Mouse (Mus musculus): ENCODE data around the gene Usp31. TPM values are rescaled to one million over a fixed set of nuclear protein-coding genes. Genes with fewer than 3 reads are reported as not detected.

Usp31 gene
- total RNA-seq (2012; rRNA removed) (7.5 and 8.6 TPM in 2 replicates), total RNA-seq (2014; rRNA removed) (8.0 and 9.1 TPM in 2 replicates), polyA plus RNA-seq (2012; ENCODE audit: insufficient read length, low read depth) (6.4 and 7.8 TPM in 2 replicates)

DNA sequence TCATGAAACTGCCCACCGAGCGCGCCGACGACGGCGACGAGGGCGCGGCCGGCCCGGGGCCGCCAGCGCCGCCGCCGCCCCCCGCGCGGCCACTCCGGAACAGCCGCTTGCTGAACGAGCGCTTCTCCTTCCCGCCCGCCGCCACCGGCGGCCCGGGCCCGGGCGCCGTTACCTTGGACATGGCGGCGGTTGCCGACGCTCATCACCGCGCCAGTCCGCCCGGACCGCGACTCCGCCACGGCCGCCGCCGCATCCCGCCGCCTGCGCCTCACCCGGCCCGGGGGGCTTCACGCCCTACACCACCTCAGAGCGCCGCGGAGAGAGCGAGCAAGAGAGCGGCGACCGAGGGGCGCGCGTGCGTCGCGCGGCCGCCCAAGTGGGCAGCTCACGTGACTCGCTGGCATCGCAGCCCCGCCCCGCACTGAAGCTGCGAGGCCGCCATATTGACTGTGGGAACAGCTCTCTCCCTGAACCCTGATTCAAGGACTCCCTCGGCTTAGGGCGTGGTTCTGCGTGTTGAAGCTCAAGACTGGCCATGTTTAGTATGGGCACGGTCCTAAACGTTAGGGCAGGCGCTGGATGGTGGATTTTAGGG lies at the start of gene Usp31:
Usp31 (minus strand) TSS at position 181 of the 595 bp plus-strand sequence.
- H3K9ac ChIP-seq (ENCODE audit: insufficient read depth, low read depth): peak within 1 kb of the TSS; percentile 65
- DNase-seq (ENCODE audit: extremely low read depth): peak; percentile 97
- H3K36me3 ChIP-seq (replicated peaks in 1 of 2; ENCODE audit: control insufficient read depth in 1 of 2, insufficient read depth in 1 of 2, low read length in 1 of 2): peaks cover 0 to 24% of the 10 kb centered on the region in 2 experiments
- peak within 1 kb of the TSS; percentile 73 for H3K4me2 ChIP-seq (ENCODE audit: insufficient read depth, low read depth, poor library complexity, severe bottlenecking)
- dilution Hi-C loops (cut with MboI; ENCODE audit: extremely low pct_ligation_motif_present, extremely low pct_unique_long_range_greater_than_20kb, low sequenced_read_pairs) (no loop called here), in situ Hi-C loops (cut with MboI; ENCODE audit: low pct_ligation_motif_present, low pct_unique_long_range_greater_than_20kb, low sequenced_read_pairs) (no loop called here)
- TF ChIP-seq TBP (conservative IDR thresholded peaks at IDR 0.05; ENCODE audit: low read depth, low read length): peak; percentile 83
- peak; percentile 100 for TF ChIP-seq RCOR1 (conservative IDR thresholded peaks at IDR 0.05; ENCODE audit: low read depth, low read length)
- TF ChIP-seq ZMIZ1 (IDR thresholded peaks at IDR 0.05; ENCODE audit: low read depth, low read length): 0 out of 2 replicates have a peak, but pooled peaks have one; percentile 28
- peak; percentile 92 for TF ChIP-seq MAX (IDR thresholded peaks at IDR 0.05; ENCODE audit: low read length)
- no peak for TF ChIP-seq CTCF (conservative IDR thresholded peaks at IDR 0.05 in 1 of 2, IDR thresholded peaks at IDR 0.05 in 1 of 2; ENCODE audit: low read depth in 2 of 2, low read length in 2 of 2)
- peak; percentile 99 for TF ChIP-seq KAT2A (IDR thresholded peaks at IDR 0.05; ENCODE audit: insufficient replicate concordance, low read length)
- TF ChIP-seq NELFE (IDR thresholded peaks at IDR 0.05; ENCODE audit: low read depth, low read length): peak; percentile 64
- TF ChIP-seq HCFC1 (IDR thresholded peaks at IDR 0.05; ENCODE audit: low read depth, low read length): peak; percentile 99
- peak; percentile 96 for TF ChIP-seq BHLHE40 (IDR thresholded peaks at IDR 0.05; ENCODE audit: low read depth, low read length)
- no peak for TF ChIP-seq CHD1 (IDR thresholded peaks at IDR 0.05; ENCODE audit: low read depth, low read length)
- peak; percentile 61 for TF ChIP-seq ELF1 (IDR thresholded peaks at IDR 0.05; ENCODE audit: low read depth, low read length)
- peak; percentile 77; the same call in 1 of the 2 replicates for TF ChIP-seq GABPA (IDR thresholded peaks at IDR 0.05; ENCODE audit: insufficient replicate concordance, low read depth, low read length)
- 0 out of 2 replicates have a peak, but pooled peaks have one; percentile 26 for TF ChIP-seq CHD2 (IDR thresholded peaks at IDR 0.05; ENCODE audit: low read length)
- 0 out of 2 replicates have a peak, but pooled peaks have one; percentile 39 for TF ChIP-seq ZNF384 (IDR thresholded peaks at IDR 0.05; ENCODE audit: low read depth, low read length)
- no peak for TF ChIP-seq EP300 (IDR thresholded peaks at IDR 0.05; ENCODE audit: low read length)
- TF ChIP-seq MYC (IDR thresholded peaks at IDR 0.05; ENCODE audit: low read depth, low read length): peak; percentile 86
- peak; percentile 78 for TF ChIP-seq POLR2A (IDR thresholded peaks at IDR 0.05; ENCODE audit: low read depth, low read length)
- TF ChIP-seq USF1 (IDR thresholded peaks at IDR 0.05; ENCODE audit: low read depth, low read length): peak; percentile 98
- no peak for TF ChIP-seq ZKSCAN1 (IDR thresholded peaks at IDR 0.05; ENCODE audit: borderline replicate concordance, low read depth, low read length)
- TF ChIP-seq JUND (conservative IDR thresholded peaks at IDR 0.05; ENCODE audit: low read depth, low read length): no peak
- TF ChIP-seq NRF1 (IDR thresholded peaks at IDR 0.05; ENCODE audit: low read depth, low read length): peak; percentile 93
- no peak for TF ChIP-seq MAFK (IDR thresholded peaks at IDR 0.05; ENCODE audit: insufficient replicate concordance, low read length)
- 0 out of 2 replicates have a peak, but pooled peaks have one; percentile 46 for TF ChIP-seq UBTF (IDR thresholded peaks at IDR 0.05; ENCODE audit: low read depth, low read length)
- peak; percentile 59; the same call in 1 of the 2 replicates for TF ChIP-seq TCF12 (IDR thresholded peaks at IDR 0.05; ENCODE audit: low read depth, low read length)
- no peak for TF ChIP-seq ETS1 (conservative IDR thresholded peaks at IDR 0.05; ENCODE audit: low read depth, low read length)
- peak; percentile 83 for TF ChIP-seq SIN3A (IDR thresholded peaks at IDR 0.05; ENCODE audit: low read length)
- TF ChIP-seq IRF4 (IDR thresholded peaks at IDR 0.05; ENCODE audit: low read depth, low read length): 0 out of 2 replicates have a peak, but pooled peaks have one; percentile 48
- peak; percentile 37; the same call in 1 of the 2 replicates for TF ChIP-seq MEF2A (IDR thresholded peaks at IDR 0.05; ENCODE audit: borderline replicate concordance, low read depth, low read length)
- peak; percentile 95 for TF ChIP-seq USF2 (conservative IDR thresholded peaks at IDR 0.05; ENCODE audit: low read depth, low read length)
- TF ChIP-seq MXI1 (IDR thresholded peaks at IDR 0.05; ENCODE audit: low read depth, low read length): peak; percentile 84
- peak; percentile 94 for TF ChIP-seq MAZ (IDR thresholded peaks at IDR 0.05; ENCODE audit: low read depth, low read length)
- TF ChIP-seq ZC3H11A (IDR thresholded peaks at IDR 0.05; ENCODE audit: low read depth, low read length): no peak
- TF ChIP-seq E2F4 (IDR thresholded peaks at IDR 0.05; ENCODE audit: insufficient replicate concordance, low read depth, low read length): no peak
- H3K79me2 ChIP-seq (replicated peaks; ENCODE audit: control insufficient read depth, extremely low read depth, insufficient read depth, poor library complexity, severe bottlenecking): peaks cover 15% of the 10 kb centered on the region
- no peak within 1 kb of the TSS for H3K27ac ChIP-seq (ENCODE audit: insufficient read depth, low read depth)
- peak within 1 kb of the TSS; percentile 67 to 93 (median 83) for H3K4me3 ChIP-seq (replicated peaks in 1 of 3; ENCODE audit: low read depth in 2 of 3, low read length in 2 of 3, poor library complexity in 1 of 3)
- no peaks in the 10 kb centered on the region for H3K9me3 ChIP-seq (replicated peaks; ENCODE audit: low read length)
- peaks cover 20% of the 10 kb centered on the region for H3K27me3 ChIP-seq (replicated peaks)
- H3K4me1 ChIP-seq (ENCODE audit: control insufficient read depth in 1 of 2, insufficient read depth in 2 of 2): peaks cover 8 to 42% of the 10 kb centered on the region in 2 experiments; a peak in 3 of 4 replicates

Measured in CH12.LX (cell line).